Mouse (Mus musculus) telencephalon, adult 2 months (tissue): ENCODE data around the gene Sidt2.

Experiments used
- DNase-seq: peaks from one replicate; pipeline ENCODE4 v3.0.0-alpha.2; 2011; ENCODE audit warnings: low read depth, low spot score

The Sidt2 gene

DNA sequence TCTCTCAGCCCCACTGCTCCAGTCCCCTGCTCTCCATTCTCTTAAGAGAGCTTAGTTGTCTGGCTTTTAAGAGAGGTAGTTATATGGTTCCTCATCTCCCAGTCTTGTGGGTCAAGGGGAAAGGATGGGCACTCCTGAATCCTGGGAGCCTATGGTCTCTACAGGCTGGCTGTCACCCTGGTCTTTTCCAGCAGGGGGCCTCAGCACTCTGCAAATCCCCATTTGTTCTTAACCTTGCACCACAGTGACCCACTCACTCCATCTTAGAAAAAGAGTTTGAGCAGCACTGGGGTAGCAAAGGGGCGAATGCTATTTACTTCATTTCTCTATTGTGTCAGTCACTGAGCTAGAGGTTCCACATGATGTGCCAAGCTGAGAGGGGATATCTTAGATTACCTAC lies 43.4 kb downstream of the Sidt2 start:
- DNase-seq: no peak

DNA sequence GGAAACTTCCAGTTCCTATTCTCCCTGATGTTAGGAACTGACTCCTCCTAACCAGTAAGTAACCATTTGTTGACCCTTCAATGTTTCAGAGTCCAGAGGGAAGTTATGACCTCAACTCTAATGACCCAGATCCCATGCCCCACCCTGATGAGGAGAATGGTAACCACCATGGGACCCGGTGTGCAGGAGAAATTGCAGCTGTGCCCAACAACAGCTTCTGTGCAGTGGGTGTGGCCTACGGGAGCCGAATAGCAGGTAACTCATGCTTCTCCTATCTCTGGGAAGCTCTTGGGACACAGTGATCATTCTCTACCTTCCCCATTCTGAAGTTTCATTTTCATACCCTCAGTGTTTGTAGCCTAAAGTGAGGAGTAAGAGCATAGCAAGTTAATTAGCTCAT lies 44.1 kb downstream of the Sidt2 start:
- no peak for DNase-seq

DNA sequence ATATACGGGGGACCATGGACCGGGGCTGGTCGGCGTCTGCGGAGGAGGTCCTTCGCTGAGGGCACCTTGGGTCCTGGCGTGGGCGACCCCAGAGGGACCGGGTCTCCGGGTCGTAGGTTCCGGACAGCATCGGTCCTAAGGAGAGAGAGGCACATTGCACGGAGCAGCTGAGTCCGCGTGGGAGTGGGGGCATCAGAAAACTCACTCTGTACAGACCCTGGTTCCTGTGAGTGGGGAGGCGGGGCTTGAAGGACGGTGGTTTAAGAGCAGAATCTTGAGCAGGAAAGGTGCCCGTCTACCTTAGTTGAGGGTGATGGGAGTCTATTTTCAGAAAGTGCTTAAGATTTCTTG lies 48.0 kb downstream of the Sidt2 start:
- no peak for DNase-seq

DNA sequence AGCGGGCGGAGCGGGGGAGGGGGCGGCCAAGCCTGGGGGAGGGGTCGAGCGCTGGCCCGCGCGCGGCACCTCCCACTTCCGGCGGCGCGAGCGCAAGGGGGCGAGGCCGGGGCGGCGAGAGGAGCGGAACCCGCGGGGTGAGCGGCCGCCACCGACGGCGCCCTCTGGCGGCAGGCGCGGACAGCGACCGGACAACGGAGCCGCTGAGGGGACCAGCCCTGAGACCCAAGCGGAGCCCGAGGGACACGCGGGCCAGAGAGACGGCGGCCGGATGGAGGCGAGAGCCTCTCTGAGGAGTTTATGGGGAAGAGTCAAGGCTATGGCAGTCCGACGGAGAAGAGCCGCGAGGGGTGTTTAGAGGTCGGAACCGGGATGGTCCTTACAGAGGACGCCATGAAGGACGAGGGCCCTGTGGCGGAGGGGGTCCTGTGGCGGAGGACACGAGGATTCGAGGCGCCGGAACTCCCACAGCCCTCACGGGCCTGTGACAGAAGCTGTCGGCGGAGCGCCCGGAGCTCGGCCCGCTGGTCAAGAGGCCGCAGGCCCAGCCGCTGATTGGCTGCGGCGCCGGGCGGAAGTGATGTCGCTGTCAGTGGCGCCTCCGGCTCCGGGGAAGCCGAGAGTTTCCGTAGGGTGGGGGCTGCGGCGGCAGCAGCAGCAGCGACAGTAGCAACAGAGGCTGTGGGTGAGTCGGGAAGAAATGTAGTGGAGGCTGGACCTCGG lies 48.5 kb downstream of the Sidt2 start, which contains the start of the genes Pcsk7 and Rnf214:
TSS of gene Pcsk7 (plus strand) at position 143 of the 723 bp plus-strand sequence.
TSS of gene Rnf214 (minus strand) at position 557 of the 723 bp plus-strand sequence.
- peak; percentile 78 for DNase-seq

DNA sequence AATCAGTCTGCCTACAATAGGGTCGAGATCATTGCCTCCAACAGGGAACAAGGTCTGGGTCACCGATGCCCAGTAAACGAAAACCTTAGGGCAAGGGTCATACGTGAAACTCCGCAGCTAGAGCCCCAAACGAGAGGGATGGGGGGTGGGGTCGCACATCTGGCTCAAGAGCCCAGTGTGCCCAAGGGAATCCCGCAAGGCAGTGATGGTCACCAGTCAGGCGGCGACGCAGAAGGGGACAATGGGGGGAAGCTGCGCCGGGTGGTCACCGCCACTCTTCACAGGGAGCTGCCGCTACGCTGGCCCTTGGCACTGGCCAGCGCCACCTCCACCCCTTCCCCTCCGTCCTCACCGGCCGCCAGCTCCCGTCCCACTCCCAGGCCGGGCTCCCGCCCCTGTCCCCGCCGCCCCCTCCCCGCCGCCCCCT lies 49.2 kb downstream of the Sidt2 start:
- DNase-seq: no peak

DNA sequence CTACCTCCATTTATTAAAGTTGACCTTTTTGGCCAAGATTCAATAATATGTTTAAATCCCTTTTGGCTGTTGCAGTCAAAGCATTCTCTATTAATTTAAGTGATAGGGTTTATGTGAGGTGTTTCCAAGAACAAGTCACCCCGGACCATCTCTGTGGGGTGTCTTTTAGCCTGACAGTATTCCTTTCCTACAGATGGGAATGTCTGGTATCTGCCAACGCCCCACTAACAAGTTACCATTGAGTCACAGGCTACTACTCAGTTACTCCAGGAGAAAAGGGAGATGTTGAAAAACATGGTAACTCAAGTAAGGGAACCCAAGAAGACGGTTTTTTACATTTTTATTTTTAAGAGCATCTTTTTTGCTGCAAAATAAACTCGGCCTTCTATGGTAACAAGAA lies 49.9 kb downstream of the Sidt2 start:
- DNase-seq: no peak

DNA sequence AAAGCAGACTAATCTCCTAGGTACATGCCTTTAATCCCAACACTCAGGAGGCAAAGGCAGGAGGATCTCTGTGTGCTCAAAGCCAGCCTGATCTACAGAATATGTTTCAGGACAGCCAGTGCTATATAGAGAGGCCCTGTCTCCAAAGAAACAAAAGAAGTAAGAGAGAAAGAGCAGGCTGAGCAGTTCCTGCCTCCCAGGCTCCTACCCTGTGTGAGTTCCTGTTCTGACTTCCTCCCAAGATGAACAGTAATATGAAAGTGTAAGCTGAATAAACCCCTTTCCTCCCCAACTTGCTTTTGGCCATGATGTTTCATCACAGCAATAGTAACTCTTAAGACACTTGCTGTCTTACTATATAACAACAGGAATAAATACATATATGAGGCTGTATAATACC lies 61.4 kb downstream of the Sidt2 start:
- DNase-seq: no peak
